Mouse (Mus musculus): ENCODE data around the gene Ap5s1.

The Ap5s1 gene

DNA sequence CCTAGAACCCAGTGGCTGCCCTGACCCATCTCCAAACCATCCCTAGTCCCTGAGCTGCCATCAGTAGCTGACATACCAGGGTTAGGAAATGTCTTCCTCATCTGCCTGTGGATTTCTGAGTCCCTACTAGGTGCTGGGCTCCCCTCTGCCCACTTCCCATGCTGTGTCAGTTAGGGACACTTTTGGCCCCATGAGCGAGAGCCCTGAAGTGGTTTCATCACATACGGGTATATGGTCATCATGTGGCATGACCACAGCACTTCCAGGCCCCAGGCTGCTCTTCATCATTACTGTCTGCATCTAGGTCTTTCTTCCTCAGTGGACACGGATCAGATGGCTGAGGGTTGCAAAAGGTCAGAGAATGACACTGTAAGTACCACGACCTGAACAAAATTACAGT lies at the start of gene Ap5s1:
Ap5s1 (plus strand) TSS at position 301 of the 400 bp plus-strand sequence.
- no peak for DNase-seq

DNA sequence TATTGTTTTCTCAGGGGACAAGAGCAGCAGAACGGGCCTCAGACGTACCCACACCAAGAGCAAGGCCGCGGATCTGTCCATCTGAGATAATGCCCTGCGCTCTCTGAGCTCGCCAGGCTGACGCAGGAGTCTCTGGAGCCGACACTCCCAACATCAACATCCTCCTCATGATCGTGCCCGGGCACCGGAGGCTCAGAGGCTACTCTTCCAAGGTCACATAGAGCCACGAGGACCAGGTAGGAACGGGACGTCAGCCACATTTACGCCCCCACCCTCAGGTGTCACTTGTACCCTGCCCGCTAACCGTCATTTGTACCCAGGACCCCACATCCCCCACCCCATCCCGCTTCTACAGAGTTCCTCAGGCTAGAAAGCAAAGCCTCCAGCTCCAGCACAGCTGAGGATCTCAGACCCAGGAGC lies 47.4 kb upstream of the Ap5s1 start:
- no peak for DNase-seq

DNA sequence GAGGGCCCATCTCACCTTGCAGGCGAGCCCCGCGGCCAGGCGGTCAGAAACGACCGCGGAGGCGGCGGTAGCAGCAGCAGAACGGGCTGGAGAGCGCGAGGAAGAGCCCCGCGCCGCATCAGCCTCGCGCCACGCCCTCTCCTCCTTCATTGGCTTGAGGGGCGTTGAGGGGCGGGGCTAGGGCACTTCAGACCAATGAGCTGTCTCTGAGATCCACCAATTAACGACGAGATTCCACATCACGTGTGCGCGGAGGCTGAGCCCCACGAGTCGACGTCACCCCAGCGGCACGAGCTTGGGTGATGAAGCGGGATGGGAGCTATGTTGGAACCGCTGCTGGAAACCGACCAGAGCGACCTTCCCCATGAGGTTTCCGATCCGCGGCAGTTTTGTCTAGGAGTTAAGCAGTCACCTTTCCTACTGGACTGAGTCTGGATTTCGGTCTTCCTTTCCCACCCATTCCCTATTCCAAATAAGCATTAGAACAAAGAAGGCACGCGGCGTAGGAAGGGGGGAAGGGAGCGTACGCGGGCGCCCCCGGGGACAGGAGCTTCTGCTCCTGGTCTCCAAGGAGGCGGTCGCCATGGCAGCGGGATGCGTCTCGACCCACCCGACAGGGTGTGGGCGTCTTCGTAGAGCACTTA lies 46.8 kb upstream of the Ap5s1 start, which contains the start of gene 1700037H04Rik:
1700037H04Rik (minus strand) TSS at position 144 of the 644 bp plus-strand sequence.
- DNase-seq: peak; percentile 94

DNA sequence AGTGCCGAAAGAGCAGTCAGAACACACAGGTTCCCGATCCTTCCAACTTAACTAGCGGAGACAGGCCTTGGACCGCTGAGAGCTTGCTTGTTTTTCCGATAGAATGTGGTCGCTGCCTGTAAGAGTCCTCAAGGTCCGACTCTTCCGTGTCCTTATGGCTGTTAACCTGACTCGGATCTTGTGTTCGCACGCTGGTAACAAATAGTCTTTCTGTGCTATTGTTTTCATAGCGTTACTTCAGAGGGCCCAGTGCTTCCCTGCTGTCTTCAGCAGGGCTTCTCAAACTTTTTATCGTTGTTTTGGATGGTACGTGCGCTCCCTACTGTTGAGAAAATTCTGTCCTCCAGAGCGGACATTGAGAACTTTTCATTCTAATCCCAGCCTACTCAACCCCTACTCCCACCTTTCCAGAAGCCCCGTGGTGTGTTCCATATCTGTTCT lies 46.2 kb upstream of the Ap5s1 start:
- no peak for DNase-seq

DNA sequence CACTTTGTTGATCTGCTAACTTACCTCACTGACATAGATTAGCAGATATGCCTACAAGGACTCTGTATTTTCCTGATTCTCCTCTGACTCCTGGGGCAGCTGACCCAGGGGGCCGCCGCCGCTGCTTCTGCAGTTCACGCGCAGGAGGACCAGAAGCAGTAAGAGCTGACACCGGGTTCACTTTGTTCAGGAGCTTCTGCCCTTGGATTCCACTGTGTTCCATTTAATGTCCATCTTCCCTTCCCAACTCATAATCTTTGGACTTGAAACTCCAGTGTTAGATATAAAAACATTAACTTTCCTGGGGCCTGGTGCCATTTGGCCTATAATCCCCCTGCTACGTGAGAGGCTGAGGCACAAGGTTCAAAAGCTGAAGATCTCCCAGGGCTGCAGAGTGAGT lies 43.0 kb upstream of the Ap5s1 start:
- DNase-seq: no peak

DNA sequence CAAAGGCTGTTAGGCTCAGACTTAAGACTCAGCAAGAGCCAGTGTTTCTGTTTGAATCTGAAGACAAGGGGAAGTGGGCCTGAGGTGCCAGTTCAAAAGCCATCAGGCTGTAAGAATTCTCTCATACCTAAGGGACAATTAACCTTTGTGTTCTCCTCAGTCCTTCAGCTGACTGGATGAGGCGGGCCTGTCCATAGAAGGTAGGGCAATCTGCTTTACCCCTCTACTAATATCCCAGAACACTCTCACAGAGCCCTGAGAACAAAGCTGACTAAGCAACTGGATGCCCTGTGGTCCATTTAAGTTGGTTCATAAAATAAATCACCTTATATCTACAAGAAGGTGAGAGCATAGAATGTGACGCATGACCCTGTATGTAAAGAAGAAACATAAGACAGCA lies 40.7 kb upstream of the Ap5s1 start:
- DNase-seq: no peak

DNA sequence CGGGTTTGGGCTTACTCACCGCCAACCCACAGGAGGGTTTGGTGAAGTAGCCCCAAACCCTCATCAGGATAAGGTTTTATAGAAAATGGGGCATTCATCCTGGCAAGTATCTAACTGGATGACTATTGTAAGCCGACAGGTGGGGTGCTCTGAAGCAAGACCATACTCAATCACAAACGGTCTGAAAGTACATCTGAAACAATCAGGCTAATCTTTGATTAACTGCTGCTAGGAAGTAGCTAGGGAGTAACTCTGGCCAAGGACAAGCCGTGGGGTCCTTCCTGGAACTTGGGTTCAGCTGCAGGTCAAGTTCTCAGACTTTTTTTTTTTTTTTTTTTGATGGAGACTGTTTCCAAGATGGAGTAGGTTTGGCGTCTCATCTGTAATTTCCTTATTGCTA lies 38.9 kb upstream of the Ap5s1 start:
- DNase-seq: no peak

DNA sequence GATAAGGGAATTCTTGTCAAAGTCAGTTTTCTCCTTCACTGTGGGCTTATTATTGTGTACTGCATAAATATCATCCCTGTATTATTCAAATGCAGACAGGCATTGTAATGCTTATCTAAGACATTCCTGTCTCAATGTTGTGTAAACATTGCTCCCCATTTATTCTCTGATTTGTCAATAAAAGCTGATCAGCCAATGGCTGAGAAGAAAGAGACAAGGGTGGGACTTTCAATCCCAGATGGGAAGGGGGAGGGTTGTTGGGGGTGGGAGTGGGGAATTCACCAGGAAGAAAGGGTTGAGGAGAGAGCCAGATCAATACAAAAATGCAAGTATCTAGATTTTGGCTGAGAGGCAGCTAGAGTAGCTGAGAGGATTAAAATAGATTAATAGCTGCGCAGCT lies 38.0 kb upstream of the Ap5s1 start:
- no peak for DNase-seq

DNA sequence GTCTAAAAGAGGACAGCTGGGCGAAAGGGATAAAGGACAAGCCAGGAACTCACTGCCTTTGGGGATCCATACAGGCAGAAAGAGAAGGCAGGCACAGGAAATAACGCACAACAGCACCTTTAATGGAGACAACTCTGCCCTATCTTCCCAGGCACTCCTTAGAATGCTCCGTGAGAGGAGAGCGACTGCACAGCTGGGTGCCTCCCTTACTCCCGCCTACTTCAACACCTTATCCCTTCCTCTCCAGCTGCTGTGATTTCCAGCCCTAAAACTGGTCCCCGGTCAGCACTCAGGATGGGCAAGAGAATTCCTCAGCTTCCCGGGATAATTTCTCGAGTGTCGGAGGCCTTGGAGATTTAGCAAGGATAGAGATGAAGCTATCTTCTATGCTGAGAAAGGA lies 35.9 kb upstream of the Ap5s1 start:
- no peak for DNase-seq

DNA sequence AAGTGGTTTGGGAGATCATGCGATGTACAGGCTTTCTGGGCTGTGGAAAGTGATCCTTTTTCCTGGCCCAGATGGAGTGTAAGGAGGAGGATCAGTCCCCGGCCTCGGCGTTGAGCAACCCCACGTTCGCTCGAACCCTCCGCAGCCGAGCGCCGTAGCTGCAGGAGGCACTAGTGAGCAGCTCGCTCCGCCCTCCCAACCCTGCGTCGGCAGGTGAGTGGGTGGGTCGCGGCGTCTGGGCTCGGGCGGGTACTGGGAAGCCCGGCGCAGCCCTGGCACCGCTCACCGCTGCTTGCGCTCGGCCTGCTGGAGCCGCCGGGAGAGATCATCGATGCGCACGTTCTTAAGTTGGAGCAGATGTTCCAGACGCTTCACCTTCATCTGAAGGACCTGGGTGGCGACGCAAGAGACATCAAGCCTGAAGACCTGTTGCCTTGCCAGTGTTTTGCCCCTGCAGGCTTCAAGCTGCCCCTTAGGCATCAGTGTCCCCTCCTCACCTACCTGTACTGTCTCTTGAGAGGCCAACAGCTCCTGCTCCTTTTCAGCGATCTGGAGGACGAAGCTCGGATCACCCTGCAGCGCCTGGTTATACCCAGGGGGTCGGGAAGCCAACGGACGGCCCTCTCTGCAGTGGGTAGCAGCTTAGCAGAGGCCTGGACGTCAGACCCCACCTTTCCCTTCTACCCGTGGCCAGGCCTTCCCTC lies 35.3 kb upstream of the Ap5s1 start:
- DNase-seq: peak; percentile 53

DNA sequence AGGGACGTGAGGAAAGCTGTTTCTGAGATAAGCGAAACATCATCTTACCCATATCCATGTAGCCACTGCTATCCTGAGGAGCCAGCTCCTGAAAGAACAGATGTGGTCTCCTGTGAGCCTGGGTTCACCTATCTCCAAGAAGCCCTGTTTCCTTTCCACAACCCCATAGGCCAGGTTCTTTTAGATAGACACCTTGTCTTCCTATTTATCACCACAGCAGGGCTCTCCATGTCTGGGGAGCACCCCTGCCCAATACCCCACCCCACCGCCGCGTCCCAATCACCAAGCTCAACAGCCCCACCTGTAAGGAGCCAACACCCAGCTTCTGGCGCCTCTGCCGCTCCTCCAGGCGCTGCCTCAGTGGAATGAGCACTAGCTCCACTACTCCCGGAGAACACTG lies 34.6 kb upstream of the Ap5s1 start:
- DNase-seq: no peak

DNA sequence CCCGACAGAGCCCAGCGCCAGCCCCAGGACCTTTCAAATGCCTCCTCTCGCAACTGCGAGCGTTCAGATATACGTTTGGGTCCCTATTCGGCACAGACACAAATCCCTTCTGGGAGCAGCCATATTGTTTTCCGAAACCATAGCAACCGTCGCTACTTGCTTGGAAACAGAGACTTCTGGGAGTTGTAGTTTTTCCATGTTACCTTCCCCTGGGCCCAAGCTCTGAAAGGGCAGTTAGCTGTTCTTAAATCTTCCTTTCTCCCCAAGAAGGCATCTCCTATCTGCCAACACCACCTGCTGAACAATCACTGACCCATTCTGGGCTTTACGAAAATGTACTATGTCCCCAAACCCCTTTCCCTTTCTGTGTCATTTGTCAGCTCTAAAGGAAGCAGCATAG lies 32.2 kb upstream of the Ap5s1 start:
- DNase-seq: peak; percentile 64

DNA sequence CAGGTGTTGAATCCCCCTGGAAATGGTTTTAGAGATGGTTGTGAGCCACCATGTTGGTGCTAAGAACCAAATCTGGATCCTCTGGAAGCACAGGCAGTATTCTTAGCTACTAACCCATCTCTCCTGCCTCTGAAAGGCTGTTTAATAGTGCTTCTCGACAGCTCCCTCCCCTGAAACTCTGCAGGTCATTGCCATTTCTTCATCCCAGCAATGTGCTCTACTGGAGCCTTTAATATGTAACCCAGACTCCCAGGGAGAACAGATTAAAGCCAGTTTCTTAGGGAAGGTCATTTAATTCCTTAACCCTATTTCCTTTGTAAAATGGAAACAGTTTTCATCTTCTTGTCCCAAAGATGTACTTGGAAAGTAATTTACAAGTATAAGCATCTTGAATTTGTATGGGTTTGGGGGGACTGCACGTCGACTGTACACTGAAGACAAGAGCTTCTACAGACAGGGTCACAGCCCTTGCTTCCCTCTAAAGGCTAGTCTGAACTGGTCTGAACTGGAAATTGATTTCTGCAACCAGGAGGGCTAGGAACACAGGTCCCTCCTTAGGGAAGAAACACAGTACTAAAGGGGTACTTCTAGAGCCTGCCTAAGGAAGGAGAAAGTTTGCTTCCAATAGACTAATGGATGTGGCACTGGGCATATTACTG lies 31.5 kb upstream of the Ap5s1 start:
- DNase-seq: no peak

DNA sequence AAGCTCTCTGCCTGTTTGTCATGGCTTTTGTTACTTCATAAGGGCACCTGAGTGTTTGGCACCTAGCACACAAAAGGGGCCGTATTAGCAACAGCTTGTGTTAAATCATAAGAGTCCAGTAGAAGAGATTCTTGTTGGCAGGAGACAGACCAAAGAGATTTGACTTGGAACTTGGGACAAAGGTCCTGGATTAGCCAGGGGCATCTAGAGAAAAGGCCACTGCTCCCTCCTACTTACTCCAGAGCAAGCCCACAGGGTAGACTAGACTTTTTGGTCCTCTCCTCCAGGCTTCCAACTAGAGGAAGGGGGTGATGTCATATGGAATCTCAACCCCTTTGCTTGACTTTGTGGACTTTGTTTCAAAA lies 31.0 kb upstream of the Ap5s1 start:
- no peak for DNase-seq

DNA sequence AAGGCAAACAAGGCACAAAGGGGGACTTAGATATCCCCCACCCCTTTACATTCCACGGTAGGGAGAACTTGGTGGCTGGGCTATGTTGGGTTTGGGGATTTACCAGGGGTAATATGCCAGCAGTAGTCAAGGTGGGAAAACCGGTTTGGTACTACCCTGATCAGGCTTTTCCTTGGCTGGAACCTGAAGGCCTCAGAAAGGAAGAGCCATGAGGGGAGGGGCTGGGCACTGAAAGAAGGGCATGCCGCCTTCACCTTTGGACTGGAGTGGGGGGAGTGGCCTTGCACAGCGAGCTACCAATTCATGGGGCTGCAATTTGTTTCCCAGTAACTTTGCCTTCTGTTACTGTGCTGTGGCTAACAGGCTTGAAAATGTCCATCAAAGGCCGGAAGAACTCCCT lies 30.4 kb upstream of the Ap5s1 start:
- DNase-seq: no peak

DNA sequence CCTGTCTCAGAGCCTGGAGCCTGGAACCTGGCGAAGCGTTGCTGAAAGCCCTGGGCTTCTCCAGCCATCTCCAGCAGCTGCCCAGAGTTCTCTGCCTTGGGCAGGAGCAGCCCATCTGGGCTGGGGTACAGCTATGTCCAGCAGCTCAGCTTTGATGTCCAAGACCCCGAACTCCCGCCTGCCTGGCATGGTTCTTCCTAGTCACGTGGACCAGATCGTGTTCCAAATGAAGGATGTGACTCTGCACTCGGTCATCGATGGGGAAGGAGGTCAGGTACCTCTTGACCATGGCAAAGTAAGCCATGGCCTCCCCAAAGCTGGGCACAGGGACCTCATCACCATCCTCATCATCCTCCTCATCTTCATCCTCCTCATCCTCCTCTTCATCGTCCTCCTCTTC lies 28.9 kb upstream of the Ap5s1 start:
- no peak for DNase-seq

DNA sequence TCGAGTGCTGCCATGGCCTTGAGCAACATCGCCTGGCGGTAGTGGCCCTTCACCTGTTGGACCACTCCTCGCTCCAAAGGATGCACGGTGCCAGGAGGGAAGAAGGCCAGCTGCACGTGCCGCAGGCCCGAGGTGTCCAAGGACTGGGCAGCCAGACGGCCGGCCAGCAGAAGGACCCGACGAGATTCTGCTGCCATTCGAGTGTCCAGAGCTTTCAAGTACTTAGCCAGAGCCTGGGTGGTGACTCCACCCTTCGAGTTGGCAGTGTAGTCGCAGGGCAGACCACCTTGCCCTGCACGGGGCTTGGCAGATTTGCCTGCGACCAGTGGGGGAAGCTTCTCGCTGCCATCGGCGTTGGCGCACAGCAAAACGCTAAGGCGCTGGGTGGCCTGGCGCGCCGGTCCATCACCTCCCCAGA lies 28.0 kb upstream of the Ap5s1 start:
- no peak for DNase-seq

DNA sequence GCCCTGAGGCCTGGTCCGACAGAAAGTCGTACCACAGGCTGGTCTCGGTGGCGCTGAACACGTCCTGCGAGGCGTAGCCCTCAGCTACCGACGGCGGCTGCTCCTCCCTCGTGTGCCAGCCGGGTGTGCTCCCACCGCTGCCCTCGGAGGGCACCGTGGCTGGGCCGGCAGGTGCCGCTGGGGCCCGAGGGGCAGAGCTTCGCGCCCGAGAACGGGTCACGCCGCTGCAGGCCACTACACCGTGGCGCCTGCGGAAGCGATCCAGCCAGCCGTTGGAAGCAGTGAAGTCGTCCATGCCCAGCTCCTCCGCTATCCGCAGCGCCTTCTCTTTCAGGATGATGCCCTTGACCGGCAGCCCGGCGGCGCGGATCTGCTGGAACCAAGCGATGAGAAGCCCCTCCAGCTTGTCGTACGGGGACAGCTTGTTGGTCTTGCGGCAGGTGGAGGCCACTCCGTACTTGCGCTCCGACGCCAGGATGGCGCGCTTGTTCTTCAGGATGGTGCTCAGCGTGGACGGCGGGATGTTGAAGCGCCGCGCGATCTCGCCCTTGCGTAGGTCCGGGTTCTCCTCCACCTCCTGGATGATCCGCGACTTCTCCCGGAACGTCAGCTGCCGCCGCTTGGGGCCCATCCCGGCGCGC lies 27.5 kb upstream of the Ap5s1 start:
- peak; percentile 71 for DNase-seq

DNA sequence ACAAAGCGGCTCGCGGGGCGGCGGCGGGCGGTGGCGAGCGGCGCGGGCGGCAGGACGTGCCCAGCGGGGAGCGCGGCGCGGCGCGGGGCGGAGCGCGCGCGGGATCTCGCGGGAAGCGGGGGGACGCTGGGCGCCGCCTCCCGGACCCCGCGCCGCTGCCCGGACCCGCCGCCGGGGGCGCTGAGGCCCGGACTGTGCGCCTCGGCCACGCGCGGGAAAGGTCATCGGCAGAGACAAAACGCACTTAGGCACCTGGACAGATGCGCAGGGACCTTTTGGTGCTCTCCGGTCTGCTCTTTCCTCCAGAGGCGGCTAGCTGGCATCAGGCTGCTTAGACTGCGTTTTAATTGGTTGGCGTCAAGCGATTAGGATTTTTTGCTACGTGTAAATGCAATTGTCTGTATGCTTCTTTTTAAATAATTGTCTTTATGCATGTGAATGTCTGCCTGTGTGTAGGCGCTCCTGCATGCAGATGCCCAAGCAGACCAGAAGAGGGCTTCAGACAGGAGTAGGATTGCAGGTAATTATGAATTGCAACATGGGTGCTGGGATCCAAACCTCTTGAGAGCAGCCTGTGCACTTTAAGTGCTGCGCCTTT lies 26.8 kb upstream of the Ap5s1 start, which contains the start of gene Cenpb:
Cenpb (minus strand) TSS at position 78 of the 598 bp plus-strand sequence.
- DNase-seq: peak; percentile 86

DNA sequence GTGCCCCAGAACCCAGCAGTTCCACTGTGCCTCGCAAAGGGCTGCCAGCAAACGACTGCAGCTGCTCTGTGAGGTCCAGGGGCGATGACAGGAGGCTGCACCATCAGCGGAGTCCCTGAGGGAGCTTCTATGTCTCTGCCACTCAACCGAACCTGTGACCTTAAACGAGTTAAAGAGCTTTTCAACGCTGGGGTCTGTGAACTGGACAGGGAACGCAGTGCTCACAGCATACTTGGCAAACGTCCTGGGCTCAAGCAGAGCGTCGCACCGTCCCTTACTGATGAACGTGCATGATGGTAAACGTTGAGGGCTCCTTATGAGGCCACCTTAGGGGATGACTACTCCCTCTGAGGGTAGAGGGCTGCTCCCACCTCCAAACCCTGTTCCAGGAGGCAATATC lies 20.5 kb upstream of the Ap5s1 start:
- DNase-seq: no peak

DNA sequence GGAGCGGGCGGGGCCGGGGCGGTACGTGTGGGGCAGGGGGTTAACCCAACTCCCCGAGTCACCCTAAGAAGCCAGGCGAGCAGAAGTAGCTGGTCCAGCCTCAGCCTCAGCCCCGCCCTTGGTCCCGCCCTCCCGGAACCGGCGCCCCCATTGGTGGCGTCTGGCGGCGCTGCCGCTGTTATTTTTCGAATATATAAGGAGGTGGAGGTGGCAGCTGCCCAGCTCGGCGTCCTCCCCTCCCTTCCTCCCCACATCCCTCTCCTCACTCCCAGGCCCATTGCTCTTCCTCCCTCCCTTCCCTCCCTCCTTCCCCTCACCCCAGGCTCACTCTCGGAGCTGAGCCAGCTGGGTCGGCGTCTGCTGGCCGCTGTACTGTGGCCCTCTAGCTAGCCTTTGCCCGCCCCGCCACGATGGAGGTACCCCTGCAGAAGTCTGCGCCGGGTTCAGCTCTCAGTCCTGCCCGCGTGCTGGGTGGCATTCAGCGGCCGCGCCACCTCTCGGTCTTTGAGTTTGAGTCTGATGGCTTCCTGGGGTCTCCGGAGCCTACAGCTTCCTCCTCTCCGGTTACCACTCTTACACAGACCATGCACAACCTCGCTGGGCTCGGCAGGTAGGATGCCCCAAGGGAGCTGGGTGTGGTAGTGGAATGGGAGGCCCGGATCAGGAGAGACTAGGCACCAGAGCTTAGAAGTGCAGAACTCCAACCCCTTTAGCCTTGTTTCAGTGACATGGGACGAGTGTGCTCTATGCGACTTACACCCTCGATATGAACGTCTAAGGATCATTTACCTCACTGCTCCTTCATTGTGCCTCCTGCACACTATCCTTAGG lies 19.9 kb upstream of the Ap5s1 start, which contains the start of the genes Cdc25b and Spef1:
Cdc25b (plus strand) TSS at position 179 of the 831 bp plus-strand sequence.
Spef1 (minus strand) TSS at position 512 of the 831 bp plus-strand sequence.
- DNase-seq: peak; percentile 78

DNA sequence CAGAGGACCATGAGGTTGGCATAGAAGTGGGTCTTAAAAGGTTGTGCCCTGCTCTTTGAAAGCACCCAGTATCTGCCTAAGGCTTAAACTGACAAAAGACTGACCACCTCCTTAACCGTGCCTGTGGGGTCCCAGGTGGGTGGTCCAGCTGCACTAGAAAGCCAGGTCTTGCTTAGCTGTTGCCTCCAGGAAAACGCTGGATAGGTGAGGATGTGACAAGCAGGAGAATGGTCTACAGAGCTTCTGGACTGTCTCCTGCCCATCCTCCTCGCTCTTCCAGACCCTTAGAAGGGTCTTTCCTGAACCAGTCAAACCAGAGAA lies 19.3 kb upstream of the Ap5s1 start:
- no peak for DNase-seq
